Mouse (Mus musculus): ENCODE results near the gene E2f4. TPM values are rescaled to one million over a fixed set of nuclear protein-coding genes. Genes with fewer than 3 reads are reported as not detected.

The E2f4 gene
- total and polyA plus RNA-seq, 3 experiments = 97.9 to 313 (median 98.5) TPM

GRCm38 (mm10) chr8:105349096-105349771 lies 51.8 kb downstream of the E2f4 start:
- TF ChIP-seq ZKSCAN1 (IDR thresholded peaks at IDR 0.05; ENCODE audit: low read depth, low read length) (no peak), GATA1 (IDR thresholded peaks at IDR 0.05; ENCODE audit: low read depth, low read length) (no peak), MXI1 (IDR thresholded peaks at IDR 0.05; ENCODE audit: low read depth, low read length) (no peak), CTCF (IDR thresholded peaks at IDR 0.05 in 2 of 3, conservative IDR thresholded peaks at IDR 0.05 in 1 of 3; ENCODE audit: control insufficient read depth in 1 of 3, insufficient read depth in 1 of 3, low read depth in 2 of 3, low read length in 3 of 3, poor library complexity in 1 of 3, severe bottlenecking in 1 of 3) (no peak), ZNF384 (IDR thresholded peaks at IDR 0.05; ENCODE audit: low read depth, low read length) (no peak), MYC (IDR thresholded peaks at IDR 0.05; ENCODE audit: low read depth, low read length) (no peak), TAL1 (IDR thresholded peaks at IDR 0.05; ENCODE audit: low read length) (no peak), POLR2AphosphoS2 (IDR thresholded peaks at IDR 0.05; ENCODE audit: low read length) (no peak), MAFK (IDR thresholded peaks at IDR 0.05; ENCODE audit: borderline replicate concordance, low read depth, low read length) (no peak), RAD21 (IDR thresholded peaks at IDR 0.05; ENCODE audit: low read depth, low read length) (no peak), SMC3 (IDR thresholded peaks at IDR 0.05; ENCODE audit: low read depth, low read length) (no peak), RCOR1 (IDR thresholded peaks at IDR 0.05; ENCODE audit: low read depth, low read length) (no peak), MEF2A (IDR thresholded peaks at IDR 0.05; ENCODE audit: extremely low read depth, insufficient replicate concordance, low read depth, low read length, poor library complexity, severe bottlenecking) (no peak), JUND (IDR thresholded peaks at IDR 0.05; ENCODE audit: low read depth, low read length) (no peak)
- Histone ChIP-seq H3K9me3 (replicated peaks; ENCODE audit: insufficient read depth, low read length) (no peaks in the 10 kb centered on the region), H3K27ac (ENCODE audit: control insufficient read depth, low read depth, low read length) (no peak overlapping the region), H3K36me3 (ENCODE audit: control insufficient read depth in 1 of 2, insufficient read depth in 2 of 2, low read length in 2 of 2) (peaks cover 0 to 15% of the 10 kb centered on the region in 2 experiments; a peak in 2 of 4 replicates), H3K4me3 (ENCODE audit: control insufficient read depth in 1 of 2, insufficient read depth in 1 of 2, low read depth in 2 of 2, low read length in 2 of 2) (peak overlapping the region; percentile 52 to 57), H3K79me2 (ENCODE audit: control insufficient read depth, insufficient read depth, low read length, poor library complexity) (peaks cover 4% of the 10 kb centered on the region; the same call in 1 of the 2 replicates), H3K9ac (ENCODE audit: control insufficient read depth, low read depth, low read length, poor library complexity, severe bottlenecking) (peak overlapping the region; percentile 69), H3K27me3 (ENCODE audit: control insufficient read depth in 1 of 2, insufficient read depth in 2 of 2, low read length in 2 of 2) (peaks cover 5 to 11% of the 10 kb centered on the region in 2 experiments; a peak in 3 of 4 replicates), H3K4me1 (ENCODE audit: control insufficient read depth in 1 of 2, insufficient read depth in 2 of 2, low read length in 2 of 2) (peaks cover 8 to 25% of the 10 kb centered on the region in 2 experiments)
- DNase-seq (ENCODE audit: low read depth, low spot score) = no peak

- Histone ChIP-seq H3K9ac (ENCODE audit: control insufficient read depth, low read depth, low read length, poor library complexity, severe bottlenecking) (no peak overlapping the region), H3K27ac (ENCODE audit: control insufficient read depth, low read depth, low read length) (no peak overlapping the region), H3K27me3 (ENCODE audit: control insufficient read depth in 1 of 2, insufficient read depth in 2 of 2, low read length in 2 of 2) (peaks cover 5 to 11% of the 10 kb centered on the region in 2 experiments; a peak in 3 of 4 replicates), H3K36me3 (ENCODE audit: control insufficient read depth in 1 of 2, insufficient read depth in 2 of 2, low read length in 2 of 2) (peaks cover 0 to 6% of the 10 kb centered on the region in 2 experiments; a peak in 2 of 4 replicates), H3K4me3 (ENCODE audit: control insufficient read depth in 1 of 2, insufficient read depth in 1 of 2, low read depth in 2 of 2, low read length in 2 of 2) (no peak overlapping the region), H3K4me1 (ENCODE audit: control insufficient read depth in 1 of 2, insufficient read depth in 2 of 2, low read length in 2 of 2) (peaks cover 2 to 16% of the 10 kb centered on the region in 2 experiments; a peak in 3 of 4 replicates), H3K79me2 (ENCODE audit: control insufficient read depth, insufficient read depth, low read length, poor library complexity) (peaks cover 4% of the 10 kb centered on the region; the same call in 1 of the 2 replicates), H3K9me3 (replicated peaks; ENCODE audit: insufficient read depth, low read length) (no peaks in the 10 kb centered on the region)
- TF ChIP-seq BHLHE40 (IDR thresholded peaks at IDR 0.05; ENCODE audit: borderline replicate concordance, low read depth, low read length) (no peak), TBP (IDR thresholded peaks at IDR 0.05; ENCODE audit: low read depth, low read length) (no peak), MYB (IDR thresholded peaks at IDR 0.05; ENCODE audit: low read depth, low read length) (no peak), RCOR1 (IDR thresholded peaks at IDR 0.05; ENCODE audit: low read depth, low read length) (no peak), MAFK (IDR thresholded peaks at IDR 0.05; ENCODE audit: borderline replicate concordance, low read depth, low read length) (no peak)
- DNase-seq (ENCODE audit: low read depth, low spot score) = no peak
Measured at GRCm38 (mm10) chr8:105350186-105350585, 52.7 kb downstream of the E2f4 start.
